Mouse (Mus musculus): ENCODE data around the gene Immp2l.

Immp2l gene

GRCm38 (mm10) chr12:41520326-41520725 lies 496.4 kb downstream of the Immp2l start:
- DNase-seq (ENCODE audit: low read depth, low spot score): no peak

- DNase-seq (ENCODE audit: low read depth, low spot score): no peak
Measured at GRCm38 (mm10) chr12:41521671-41522070, 497.8 kb downstream of the Immp2l start.

GRCm38 (mm10) chr12:41526688-41527087 lies 502.8 kb downstream of the Immp2l start:
- DNase-seq (ENCODE audit: low read depth, low spot score): no peak

- DNase-seq (ENCODE audit: low read depth, low spot score): no peak
Measured at GRCm38 (mm10) chr12:41528410-41528809, 504.5 kb downstream of the Immp2l start.

- no peak for DNase-seq (ENCODE audit: low read depth, low spot score)
Measured at GRCm38 (mm10) chr12:41539989-41540388, 516.1 kb downstream of the Immp2l start.

GRCm38 (mm10) chr12:41551578-41551977 lies 527.7 kb downstream of the Immp2l start:
- no peak for DNase-seq (ENCODE audit: low read depth, low spot score)

- no peak for DNase-seq (ENCODE audit: low read depth, low spot score)
Measured at GRCm38 (mm10) chr12:41557832-41558231, 533.9 kb downstream of the Immp2l start.

GRCm38 (mm10) chr12:41558956-41559735 lies 535.3 kb downstream of the Immp2l start:
- peak; percentile 34 for DNase-seq (ENCODE audit: low read depth, low spot score)

GRCm38 (mm10) chr12:41565540-41566432 lies 541.9 kb downstream of the Immp2l start:
- peak; percentile 29 for DNase-seq (ENCODE audit: low read depth, low spot score)

GRCm38 (mm10) chr12:41566433-41566794 lies 542.5 kb downstream of the Immp2l start:
- DNase-seq (ENCODE audit: low read depth, low spot score): no peak

- DNase-seq (ENCODE audit: low read depth, low spot score): no peak
Measured at GRCm38 (mm10) chr12:41573754-41574153, 549.9 kb downstream of the Immp2l start.

GRCm38 (mm10) chr12:41575221-41575620 lies 551.3 kb downstream of the Immp2l start:
- DNase-seq (ENCODE audit: low read depth, low spot score): no peak

- no peak for DNase-seq (ENCODE audit: low read depth, low spot score)
Measured at GRCm38 (mm10) chr12:41593401-41593800, 569.5 kb downstream of the Immp2l start.

- DNase-seq (ENCODE audit: low read depth, low spot score): no peak
Measured at GRCm38 (mm10) chr12:41594037-41594436, 570.1 kb downstream of the Immp2l start.

GRCm38 (mm10) chr12:41615271-41615670 lies 591.4 kb downstream of the Immp2l start:
- no peak for DNase-seq (ENCODE audit: low read depth, low spot score)

GRCm38 (mm10) chr12:41621341-41621740 lies 597.5 kb downstream of the Immp2l start:
- DNase-seq (ENCODE audit: low read depth, low spot score): no peak

GRCm38 (mm10) chr12:41643262-41643661 lies 619.4 kb downstream of the Immp2l start:
- DNase-seq (ENCODE audit: low read depth, low spot score): no peak

- no peak for DNase-seq (ENCODE audit: low read depth, low spot score)
Measured at GRCm38 (mm10) chr12:41644802-41645551, 621.1 kb downstream of the Immp2l start.

GRCm38 (mm10) chr12:41646956-41647575 lies 623.2 kb downstream of the Immp2l start:
- no peak for DNase-seq (ENCODE audit: low read depth, low spot score)

- DNase-seq (ENCODE audit: low read depth, low spot score): no peak
Measured at GRCm38 (mm10) chr12:41647675-41648074, 623.8 kb downstream of the Immp2l start.

- no peak for DNase-seq (ENCODE audit: low read depth, low spot score)
Measured at GRCm38 (mm10) chr12:41649826-41650541, 626.1 kb downstream of the Immp2l start.
